Mouse (Mus musculus) right cerebral cortex, postnatal 25 days (tissue): ENCODE measurements around the gene Themis2.
"Not testable (repeated sequence)": the region's sequence is repeated elsewhere in the genome, so short reads cannot be mapped to it uniquely, and the experiment has no call there.

Experiments
- DNase-seq: peaks from one replicate; pipeline ENCODE4 v3.0.0; 2022

The Themis2 gene

DNA sequence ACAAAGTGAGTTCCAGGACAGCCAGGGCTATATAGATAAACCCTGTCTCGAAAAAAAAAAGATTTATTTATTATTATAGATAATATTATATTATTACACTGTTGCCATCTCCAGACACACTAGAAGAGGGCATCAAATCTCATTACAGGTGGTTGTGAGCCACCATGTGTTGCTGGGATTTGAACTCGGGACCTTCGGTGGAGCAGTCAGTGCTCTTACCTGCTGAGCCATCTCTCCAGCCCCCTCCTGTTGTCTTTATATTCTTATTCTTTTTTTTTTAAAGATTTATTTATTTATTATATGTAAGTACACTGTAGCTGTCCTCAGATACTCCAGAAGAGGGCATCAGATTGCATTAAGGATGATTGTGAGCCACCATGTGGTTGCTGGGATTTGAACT, 2.5 kb upstream of the Themis2 start:
- not testable (repeated sequence) for DNase-seq

DNA sequence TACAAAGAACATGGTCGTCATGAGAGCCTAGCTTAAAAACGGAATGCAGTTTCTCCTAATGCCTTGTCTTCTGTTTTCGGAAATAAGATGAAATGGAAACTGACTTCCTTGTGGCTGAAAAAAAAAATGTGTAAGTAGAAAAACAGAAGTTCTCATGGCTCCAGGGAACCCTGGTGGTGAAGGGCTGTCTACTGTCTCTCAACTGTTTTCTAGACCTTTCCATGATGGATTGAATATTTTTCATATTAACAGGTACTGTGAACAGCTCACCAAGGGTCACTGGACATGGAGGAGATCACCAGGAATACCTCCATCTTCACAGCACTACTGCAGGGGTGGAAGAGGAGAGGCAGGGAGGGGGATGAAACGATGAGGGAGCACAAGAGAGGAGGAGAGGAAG, 1.8 kb upstream of the Themis2 start:
- DNase-seq = no peak

DNA sequence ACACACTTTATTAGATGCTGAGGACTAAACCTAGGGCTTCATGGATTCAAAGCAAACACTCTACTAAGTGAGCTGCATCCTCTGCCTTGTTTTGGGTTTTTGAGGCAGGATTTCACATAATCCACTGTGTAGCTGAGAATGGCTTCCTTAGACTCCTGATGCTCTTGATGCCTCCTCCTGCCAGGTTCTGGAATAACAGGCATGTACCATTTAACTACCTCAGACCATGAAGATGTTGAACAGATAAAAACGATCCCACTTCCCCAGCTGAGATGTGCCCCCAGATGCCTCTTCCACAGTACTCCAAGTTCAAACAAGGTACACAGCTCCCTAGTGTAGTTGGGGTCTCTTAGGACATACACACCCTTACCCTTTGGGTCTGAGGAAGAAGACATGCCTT, 1.3 kb upstream of the Themis2 start:
- no peak for DNase-seq

DNA sequence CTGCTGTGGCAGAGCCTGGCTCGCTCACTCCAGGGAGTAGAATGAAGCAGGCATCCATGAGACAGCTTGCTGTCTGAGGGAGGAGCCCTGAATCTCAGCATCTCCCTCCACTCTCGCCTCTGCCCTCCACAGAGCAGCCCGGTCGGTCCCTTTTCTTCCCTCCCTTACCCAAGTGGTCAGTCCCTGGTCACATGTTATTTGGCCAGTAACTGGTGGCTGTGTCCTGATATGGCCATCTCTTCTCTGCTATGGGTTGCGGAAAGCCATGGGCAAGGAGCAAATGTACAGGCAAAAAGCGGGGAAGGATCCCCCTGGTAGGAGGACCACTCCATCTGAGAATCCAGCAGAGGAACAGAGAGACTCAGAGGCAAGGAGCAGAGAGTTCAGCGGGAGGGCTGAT, 1.0 kb downstream of the Themis2 start:
- no peak for DNase-seq

GRCm38 (mm10) chr4:132794760-132795159, 1.4 kb downstream of the Themis2 start:
- DNase-seq = no peak

GRCm38 (mm10) chr4:132794028-132794427, 2.2 kb downstream of the Themis2 start:
- DNase-seq = no peak

DNA sequence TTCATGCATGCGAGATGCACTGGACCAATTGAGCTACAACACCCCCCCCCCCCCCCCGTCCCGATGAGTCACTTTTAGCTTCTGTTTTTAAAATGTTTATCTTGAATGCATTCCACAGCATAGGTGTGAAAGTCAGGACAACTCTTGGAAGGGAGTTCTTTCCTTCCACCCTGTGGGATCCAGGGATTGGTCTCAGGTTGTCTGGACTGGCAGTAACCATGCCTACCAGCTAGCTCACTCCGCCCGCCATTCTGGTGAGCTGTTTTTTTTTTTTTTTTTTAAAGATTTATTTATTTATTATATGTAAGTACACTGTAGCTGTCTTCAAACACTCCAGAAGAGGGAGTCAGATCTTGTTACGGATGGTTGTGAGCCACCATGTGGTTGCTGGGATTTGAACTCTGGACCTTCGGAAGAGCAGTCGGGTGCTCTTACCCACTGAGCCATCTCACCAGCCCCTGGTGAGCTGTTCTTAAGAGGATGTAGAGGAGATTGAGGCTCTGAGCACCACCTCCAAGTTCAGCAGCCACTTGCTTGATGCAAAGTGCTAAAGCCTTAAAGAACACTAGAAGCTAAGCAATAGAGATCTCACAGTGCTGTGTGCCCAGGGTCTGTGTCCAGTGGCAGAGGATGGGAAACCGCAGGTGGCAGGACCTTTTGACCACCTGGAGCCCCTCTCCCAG, 2.7 kb downstream of the Themis2 start:
- not testable (repeated sequence) for DNase-seq

GRCm38 (mm10) chr4:132789731-132790130, 6.5 kb downstream of the Themis2 start:
- DNase-seq = no peak

- DNase-seq = no peak
These were observed 11.0 kb downstream of the Themis2 start for GRCm38 (mm10) chr4:132785228-132785627.

DNA sequence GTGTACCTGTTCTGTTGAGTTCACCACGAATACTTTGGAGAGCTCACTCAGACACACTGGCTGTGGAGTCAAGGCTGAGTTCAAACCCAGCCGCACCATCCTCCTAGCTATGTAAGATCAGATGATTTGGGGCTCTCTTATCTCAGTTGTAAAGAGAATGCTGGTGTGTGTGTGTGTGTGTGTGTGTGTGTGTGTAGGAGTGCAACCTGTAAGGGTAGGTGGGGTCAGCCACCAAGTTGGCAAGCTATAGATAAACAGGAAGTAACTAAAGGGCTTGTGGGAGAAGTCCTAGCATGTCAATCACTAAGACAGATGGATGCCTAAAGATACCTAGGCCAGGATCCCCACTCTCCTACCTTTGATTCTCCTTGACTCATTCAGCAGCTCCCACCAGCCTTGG, 12.5 kb downstream of the Themis2 start:
- DNase-seq = no peak

DNA sequence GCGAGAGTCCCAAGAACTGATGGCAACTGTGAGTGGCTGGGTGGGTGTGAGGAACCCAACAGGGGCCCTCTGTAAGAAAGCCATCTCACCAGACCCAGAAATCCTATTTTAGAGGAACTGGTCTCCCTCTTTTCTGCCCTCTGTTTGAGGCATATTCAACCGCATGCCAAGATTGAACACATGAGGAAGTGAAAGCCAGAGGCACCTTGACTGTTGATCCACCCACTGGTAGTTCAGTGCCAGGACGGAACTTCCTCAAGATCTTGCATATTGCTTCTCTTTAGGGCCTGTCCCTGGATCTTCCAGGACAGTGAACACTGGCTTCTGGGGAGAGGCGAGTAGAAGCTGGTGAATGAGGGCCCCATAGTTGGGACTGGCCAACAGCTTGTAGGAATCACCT, 15.9 kb downstream of the Themis2 start:
- no peak for DNase-seq

GRCm38 (mm10) chr4:132778562-132779201, 17.5 kb downstream of the Themis2 start:
- no peak for DNase-seq

- peak; percentile 69 for DNase-seq
These were observed 19.4 kb downstream of the Themis2 start for GRCm38 (mm10) chr4:132776764-132777163.

- DNase-seq = no peak
These were observed 21.3 kb downstream of the Themis2 start for GRCm38 (mm10) chr4:132774905-132775304.

DNA sequence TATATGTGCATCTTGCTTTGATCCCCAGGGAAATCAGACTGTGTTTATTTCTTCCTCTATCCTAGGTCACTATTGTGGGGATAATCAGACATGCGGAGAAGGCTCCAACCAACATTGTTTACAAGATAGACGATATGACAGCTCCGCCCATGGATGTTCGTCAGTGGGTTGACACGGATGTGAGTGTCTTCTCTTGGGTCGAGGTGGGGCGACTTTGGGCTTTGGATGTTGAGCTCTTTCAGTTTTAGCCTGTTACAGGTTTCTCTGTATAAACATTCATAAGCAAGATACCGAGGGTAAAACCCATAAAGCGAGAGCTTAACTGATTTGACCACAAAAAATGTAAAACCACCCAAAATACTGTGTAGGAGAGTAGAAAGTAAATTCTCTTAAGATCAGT, 24.4 kb downstream of the Themis2 start:
- DNase-seq = no peak

DNA sequence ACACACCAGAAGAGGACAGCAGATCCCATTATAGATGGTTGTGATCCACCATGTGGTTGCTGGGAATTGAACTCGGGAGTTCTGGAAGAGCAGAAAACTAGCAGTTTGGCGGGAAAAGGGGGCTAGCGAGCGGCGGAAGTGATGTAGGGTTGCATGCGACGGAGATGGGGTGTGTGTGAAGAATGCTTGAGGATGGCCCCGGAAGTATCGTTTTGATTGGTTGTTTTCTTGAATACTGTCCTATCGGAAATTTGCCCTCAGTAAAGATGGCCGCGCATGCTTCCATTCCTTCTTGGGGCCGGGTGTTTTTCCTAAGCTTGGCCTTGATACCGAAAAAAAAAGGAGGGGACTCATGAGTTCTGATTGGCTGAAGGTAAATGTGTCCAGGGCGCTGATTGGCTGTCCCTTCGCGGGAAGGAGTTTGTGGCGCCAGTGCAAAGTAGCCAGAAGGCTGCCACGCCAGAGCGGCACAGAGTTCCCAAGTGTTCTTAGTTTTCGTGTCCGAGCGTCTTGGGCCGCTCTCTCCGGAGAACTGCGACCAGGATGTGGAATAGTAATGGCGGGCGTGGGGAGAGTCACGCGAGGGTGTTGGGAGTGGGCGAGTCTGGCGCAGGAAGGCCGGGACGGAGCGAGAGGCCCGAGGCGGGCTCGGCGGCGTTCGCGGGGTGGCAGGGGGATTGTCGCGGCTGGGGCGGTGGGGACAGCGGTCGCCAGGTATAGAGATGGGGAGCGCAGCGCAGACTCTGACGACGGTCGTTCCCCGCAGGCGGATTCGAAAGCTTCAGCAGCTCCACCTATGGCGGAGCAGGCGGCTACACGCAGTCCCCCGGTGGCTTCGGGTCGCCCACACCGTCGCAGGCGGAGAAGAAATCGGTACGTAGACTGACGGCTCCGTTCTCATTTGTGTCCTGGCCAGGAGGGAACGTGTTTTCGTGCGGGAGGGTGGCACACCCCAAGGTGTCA, 28.0 kb downstream of the Themis2 start, which contains the start of gene Rpa2:
Gene Rpa2, plus strand, starts transcription at position 419 of the 963 bp plus-strand sequence.
- peak; percentile 98 for DNase-seq

- DNase-seq = not testable (repeated sequence)
These were observed 33.1 kb downstream of the Themis2 start for GRCm38 (mm10) chr4:132763125-132763524.

GRCm38 (mm10) chr4:132762602-132763001, 33.6 kb downstream of the Themis2 start:
- DNase-seq = no peak

- DNase-seq = no peak
These were observed 35.9 kb downstream of the Themis2 start for GRCm38 (mm10) chr4:132760296-132760695.

DNA sequence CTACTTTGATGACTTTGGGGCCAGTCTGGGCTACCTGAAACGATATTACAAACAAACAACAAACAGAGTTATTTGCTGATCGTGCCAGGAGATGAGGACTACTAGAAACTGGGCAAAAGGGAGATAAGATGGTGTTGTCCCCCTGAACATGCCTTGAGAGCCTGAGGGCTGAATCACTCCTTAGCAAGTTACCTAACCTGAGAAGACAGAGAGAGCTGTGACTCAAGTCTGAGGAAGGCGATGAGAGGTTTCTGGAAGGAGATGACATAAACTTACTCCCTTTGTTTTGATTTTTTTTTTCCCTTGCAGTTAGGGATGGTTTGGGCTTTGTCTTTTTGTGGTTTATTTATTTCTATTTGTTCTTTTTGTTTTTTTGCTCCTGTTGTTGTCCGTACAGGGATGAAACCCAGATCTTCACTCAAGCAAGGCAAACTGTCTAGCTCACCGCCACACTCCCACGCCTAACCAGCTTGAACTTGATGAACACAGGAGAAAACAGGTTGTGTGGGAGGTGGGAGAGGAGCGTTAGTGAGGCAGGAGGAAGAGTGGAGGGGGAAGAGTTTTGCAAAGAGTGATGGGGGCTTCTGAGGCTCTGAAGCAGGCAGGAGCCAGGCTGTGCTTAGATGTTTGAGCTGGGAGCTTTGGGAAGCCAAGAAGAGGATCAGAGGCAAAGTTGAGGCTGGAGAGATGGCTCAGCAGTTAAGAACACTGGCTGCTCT, 38.4 kb downstream of the Themis2 start:
- DNase-seq = no peak

GRCm38 (mm10) chr4:132756974-132757373, 39.2 kb downstream of the Themis2 start, which contains the start of gene Smpdl3b:
Gene Smpdl3b, minus strand, starts transcription at chr4:132757252.
- peak; percentile 81 for DNase-seq

- DNase-seq = no peak
These were observed 43.2 kb downstream of the Themis2 start for GRCm38 (mm10) chr4:132752992-132753391.
